Mouse (Mus musculus): ENCODE measurements around the gene Olfr1195.

- TF ChIP-seq EP300 (optimal IDR thresholded peaks at IDR 0.05) (no peak), CTCF (IDR thresholded peaks at IDR 0.05; ENCODE audit: low read depth) (no peak)
Measured at GRCm38 (mm10) chr2:88732266-88732665, 43.3 kb upstream of the Olfr1195 start, which contains the start of gene Olfr1197.

All from stomach, postnatal 0 days (tissue).